9 mouse cellular contexts compared by ENCODE assay signal in the genomic region with DNA sequence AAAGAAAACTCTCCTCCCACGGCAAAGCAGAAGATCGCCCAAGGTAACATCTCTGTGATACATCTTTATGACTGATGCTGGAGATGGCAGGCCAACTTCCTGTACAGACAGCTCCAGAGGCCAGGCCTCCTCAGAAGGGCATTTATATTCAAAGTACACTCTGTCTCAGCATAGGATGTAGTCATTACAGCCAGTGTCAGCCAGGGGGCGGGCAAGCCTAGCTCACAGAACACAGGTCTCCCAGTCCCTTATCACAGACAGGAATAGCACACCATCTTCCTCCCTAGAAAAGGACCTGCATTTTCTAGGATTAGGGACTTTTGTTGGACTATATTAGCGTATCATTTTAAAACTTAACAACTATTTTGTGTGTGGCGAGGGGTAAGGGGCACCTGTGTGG. TPM values are rescaled to one million over a fixed set of nuclear protein-coding genes. Genes with fewer than 3 reads are reported as not detected.
DNase-seq lines count a peak whose midpoint lies in the region; ATAC-seq lines count a peak whose summit lies in the region.
"Had no signal": no experiment of that assay in that cellular context is flagged by ENCODE, and none has a peak within 500 bp of the region (broad histone marks: within the 10 kb centered on the region; RNA-seq: fewer than 3 reads in every experiment).

No protein-coding gene starts in this region.

- ATAC-seq in hindbrain, embryonic 15.5 days (ENCODE audit: low FRiP score, low read depth), result peak; percentile 77
- peak; percentile 62 for ATAC-seq in megakaryocyte, adult 5-6 weeks (ENCODE audit: poor library complexity, severe bottlenecking)

- 21% methylated on average over 5 of the region's 5 CpGs for WGBS in hindbrain, embryonic 15.5 days

- H3K4me1 ChIP-seq in hindbrain, embryonic 15.5 days (replicated peaks), result peaks cover 14% of the 10 kb centered on the region

- H3K27me3 ChIP-seq in hindbrain, embryonic 15.5 days, result no peaks in the 10 kb centered on the region

- H3K9ac ChIP-seq in hindbrain, embryonic 15.5 days, result no peak overlapping the region

- DNase-seq in T-cell, adult 2 months (ENCODE audit: low spot score), result peak; percentile 80
- DNase-seq in cerebellum, postnatal 10 days, result peak; percentile 92
- peak; percentile 67 to 79 for DNase-seq in frontal cortex, postnatal 25 days (ENCODE audit: low spot score in 2 of 2)
- peak; percentile 76 to 80 for DNase-seq in layer of hippocampus, postnatal 36 days
- peak; percentile 80 for DNase-seq in right cerebral cortex, postnatal 25 days
- peak; percentile 67 for DNase-seq in urinary bladder, postnatal 25 days (ENCODE audit: low spot score)

- H3K4me2 ChIP-seq in hindbrain, embryonic 15.5 days, result no peak overlapping the region

- no peaks in the 10 kb centered on the region for H3K36me3 ChIP-seq in hindbrain, embryonic 15.5 days

- no peak overlapping the region for H3K27ac ChIP-seq in hindbrain, embryonic 15.5 days (replicated peaks)

- no peaks in the 10 kb centered on the region for H3K9me3 ChIP-seq in hindbrain, embryonic 15.5 days

- no peak overlapping the region for H3K4me3 ChIP-seq in hindbrain, embryonic 15.5 days
- H3K4me3 ChIP-seq: megakaryocyte, embryonic 14.5 days had no signal

RNA-seq across cellular contexts. Expression of gene Zfp664, which starts 46.4 kb away (rescaled TPM):
- 103 and 108 TPM in 2 replicates for polyA plus RNA-seq in hindbrain, embryonic 15.5 days (2015; fragmentation: Nextera tagmentation; extraction: Ambion mirVana)
- total RNA-seq in layer of hippocampus, postnatal 36 days (2021), result 10 to 100 TPM; 70.6 to 79.1 TPM
- 5.5 and 6.3 TPM in 2 replicates for total RNA-seq in megakaryocyte, adult 5-6 weeks (2015)
- total RNA-seq in megakaryocyte, adult 5-6 weeks (2017), result 7.4 and 7.6 TPM in 2 replicates

RNA-seq across cellular contexts. Expression of gene Ccdc92, which starts 46.6 kb away (rescaled TPM):
- polyA plus RNA-seq in hindbrain, embryonic 15.5 days (2015; fragmentation: Nextera tagmentation; extraction: Ambion mirVana), result 46.9 and 51.8 TPM in 2 replicates
- total RNA-seq in layer of hippocampus, postnatal 36 days (2021), result 10 to 100 TPM; 79.0 to 79.2 TPM
- total RNA-seq in megakaryocyte, adult 5-6 weeks (2015), result 0.16 and 0.36 TPM in 2 replicates
- 0.69 and 1.1 TPM in 2 replicates for total RNA-seq in megakaryocyte, adult 5-6 weeks (2017)

Comparison
In these comparisons a context has a peak if more than half of its experiments do, and no peak if none do; other contexts are left out.
1. RNA of gene Zfp664, which starts 46.4 kb away (total RNA-seq): 70.6 to 79.1 TPM in layer of hippocampus, postnatal 36 days; 5.5 to 7.6 TPM in megakaryocyte, adult 5-6 weeks; every median in the first group is over 4 times any median in the second.
2. RNA of gene Ccdc92, which starts 46.6 kb away (total RNA-seq): 79.0 to 79.2 TPM in layer of hippocampus, postnatal 36 days; 0.16 to 1.1 TPM in megakaryocyte, adult 5-6 weeks; every median in the first group is over 10 times any median in the second.
3. Peak in every context shown above with its lines, with median percentiles within 50 percentile points of each other: DNase-seq.